Mouse (Mus musculus) WW6 (cell line): ENCODE measurements around the gene Ap2a1.
"Not testable (repeated sequence)": the region's sequence is repeated elsewhere in the genome, so short reads cannot be mapped to it uniquely, and the experiment has no call there.

Experiments
- DNase-seq: peaks from one replicate; pipeline ENCODE4 v3.0.0-alpha.2; 2013; ENCODE audit warnings: low read depth, low spot score

Gene Ap2a1

DNA sequence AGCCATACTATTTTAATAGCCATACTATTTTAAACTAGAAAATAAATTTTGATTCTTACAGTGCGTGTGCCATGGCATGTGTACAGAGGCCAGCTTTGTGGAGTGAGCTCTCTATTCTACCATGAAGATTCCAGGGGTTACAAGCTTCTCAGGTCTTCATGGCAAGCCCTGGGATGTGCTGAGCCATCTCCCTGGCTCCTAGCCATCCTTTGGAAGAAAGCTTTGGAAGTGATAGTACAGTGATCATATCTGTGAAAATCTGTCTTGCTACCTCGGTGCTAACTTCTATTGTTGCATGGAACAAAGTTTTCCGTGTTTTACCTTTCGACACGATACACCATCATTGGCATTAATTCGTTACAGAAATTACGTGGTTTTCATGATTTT lies 34.1 kb downstream of the Ap2a1 start:
- DNase-seq = no peak

DNA sequence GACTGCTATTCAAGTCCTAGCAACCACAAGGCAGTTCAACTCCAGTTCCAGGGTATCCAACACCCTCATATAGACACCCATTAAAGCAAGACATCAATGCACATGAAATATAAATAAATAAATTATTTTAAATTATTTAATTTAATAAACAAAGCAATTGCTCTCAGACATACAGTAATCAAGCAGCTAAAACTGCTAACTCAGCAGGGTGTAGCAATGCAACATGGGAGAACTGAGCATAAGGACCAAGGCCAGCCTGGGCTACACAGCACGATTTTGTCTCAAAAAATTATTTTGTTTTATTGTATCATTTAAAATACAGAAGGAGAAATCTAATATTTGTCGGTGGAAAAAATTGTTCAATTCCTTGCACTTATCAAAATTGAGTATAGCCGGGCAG lies 35.1 kb downstream of the Ap2a1 start:
- no peak for DNase-seq

DNA sequence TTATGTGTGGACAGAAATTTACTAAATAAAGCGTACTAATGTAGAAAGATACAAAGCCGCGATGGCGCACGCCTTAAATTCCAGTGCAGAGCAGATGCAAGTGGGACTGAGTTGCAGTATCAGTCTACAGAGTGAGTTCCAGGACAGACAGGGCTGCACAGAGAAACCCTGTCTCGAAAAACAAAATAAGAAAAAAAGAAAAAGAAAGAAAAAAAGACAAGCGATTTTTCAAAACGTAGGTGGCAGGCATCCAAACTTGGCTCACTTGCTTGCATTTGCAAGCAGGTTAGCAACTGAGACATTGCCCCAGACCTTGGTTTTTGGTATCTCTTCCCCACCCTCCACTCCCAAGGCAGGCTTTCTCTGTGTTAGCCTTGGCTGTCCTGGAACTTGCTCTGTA lies 36.1 kb downstream of the Ap2a1 start:
- DNase-seq = no peak

DNA sequence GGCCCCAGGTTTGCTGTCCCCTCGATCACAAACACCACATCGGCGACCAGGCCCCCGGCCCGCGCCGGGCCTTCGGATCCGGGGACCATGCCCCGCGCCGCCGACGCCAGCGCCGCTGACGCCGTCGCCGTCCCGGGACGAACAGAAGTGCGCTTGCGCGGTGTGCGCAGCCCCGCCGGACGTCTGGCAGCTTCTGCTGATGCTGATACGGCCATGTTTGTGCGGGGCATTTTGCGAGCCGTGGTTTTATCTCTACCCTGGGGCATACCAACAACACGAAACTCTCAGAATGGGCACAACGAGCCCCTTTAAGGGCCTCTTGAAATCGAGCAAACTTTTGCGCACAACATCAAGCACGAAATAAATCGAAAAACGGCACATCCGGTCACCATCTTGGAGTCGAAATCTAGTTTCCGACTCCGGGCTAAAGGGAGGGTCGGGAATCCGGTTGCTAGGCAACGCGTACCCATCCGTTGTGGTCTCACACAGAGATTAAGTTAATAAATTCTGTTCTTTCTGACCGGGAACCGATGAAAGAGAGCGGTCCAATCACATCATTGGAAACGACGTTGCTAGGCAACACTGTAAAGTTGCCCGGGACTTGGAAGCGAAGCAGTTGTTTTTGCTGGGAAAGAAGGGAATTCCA lies 36.9 kb downstream of the Ap2a1 start, which contains the start of gene Med25:
TSS of gene Med25 (minus strand) at position 437 of the 646 bp plus-strand sequence.
- peak; percentile 75 for DNase-seq

DNA sequence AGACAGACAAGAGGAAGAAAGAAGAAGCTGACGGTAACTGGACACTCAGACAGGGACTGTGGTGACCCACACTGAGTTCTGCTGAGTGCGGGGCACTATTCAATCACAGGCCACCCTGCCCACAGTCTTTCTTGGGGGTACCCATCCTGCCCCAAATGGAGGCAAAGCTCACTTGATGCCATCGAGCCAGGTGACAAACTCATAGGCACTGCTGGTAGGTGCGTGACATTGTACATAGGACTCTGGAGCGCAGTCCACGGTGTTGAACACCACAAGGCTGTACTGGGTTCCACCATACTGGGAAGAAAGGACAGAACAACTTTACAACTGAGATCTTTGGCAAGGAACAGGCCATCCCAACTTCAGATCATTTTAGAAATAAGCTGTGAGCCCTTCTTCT lies 37.7 kb downstream of the Ap2a1 start:
- DNase-seq = no peak

DNA sequence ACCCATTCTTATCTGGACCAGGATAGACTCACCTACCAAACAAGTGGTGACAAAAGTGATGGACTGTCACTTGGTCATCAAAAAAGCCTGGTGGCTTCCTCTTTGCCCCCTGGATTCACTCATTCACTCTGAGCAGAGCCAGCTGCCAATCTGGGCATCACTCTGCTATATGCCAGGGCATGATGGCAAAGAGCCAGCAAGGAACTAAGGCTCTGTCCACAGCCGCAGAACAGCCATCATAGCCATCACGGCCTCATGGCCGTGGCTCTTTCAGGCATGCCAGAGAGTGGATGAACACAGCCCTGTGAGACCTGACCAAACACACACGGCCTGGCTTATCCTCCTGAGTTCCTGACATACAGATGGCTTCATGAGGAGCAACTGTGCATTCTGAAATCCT lies 38.6 kb downstream of the Ap2a1 start:
- no peak for DNase-seq

DNA sequence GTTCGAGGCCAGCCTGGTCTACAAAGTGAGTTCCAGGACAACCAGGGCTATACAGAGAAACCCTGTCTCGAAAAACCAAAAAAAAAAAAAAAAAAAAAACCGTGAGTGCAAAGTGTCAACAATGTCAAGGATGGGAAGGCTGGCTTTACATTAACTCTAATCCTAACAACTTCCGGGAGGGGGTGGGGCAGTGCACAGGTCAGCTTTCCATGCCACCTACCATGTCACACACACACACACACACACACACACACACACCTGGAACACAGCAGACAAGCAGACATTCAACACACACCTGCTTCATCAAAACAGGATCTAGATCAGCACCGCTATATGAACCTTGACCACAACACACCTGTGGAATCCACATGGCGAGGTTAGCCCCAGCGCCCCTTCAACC lies 39.1 kb downstream of the Ap2a1 start:
- no peak for DNase-seq

DNA sequence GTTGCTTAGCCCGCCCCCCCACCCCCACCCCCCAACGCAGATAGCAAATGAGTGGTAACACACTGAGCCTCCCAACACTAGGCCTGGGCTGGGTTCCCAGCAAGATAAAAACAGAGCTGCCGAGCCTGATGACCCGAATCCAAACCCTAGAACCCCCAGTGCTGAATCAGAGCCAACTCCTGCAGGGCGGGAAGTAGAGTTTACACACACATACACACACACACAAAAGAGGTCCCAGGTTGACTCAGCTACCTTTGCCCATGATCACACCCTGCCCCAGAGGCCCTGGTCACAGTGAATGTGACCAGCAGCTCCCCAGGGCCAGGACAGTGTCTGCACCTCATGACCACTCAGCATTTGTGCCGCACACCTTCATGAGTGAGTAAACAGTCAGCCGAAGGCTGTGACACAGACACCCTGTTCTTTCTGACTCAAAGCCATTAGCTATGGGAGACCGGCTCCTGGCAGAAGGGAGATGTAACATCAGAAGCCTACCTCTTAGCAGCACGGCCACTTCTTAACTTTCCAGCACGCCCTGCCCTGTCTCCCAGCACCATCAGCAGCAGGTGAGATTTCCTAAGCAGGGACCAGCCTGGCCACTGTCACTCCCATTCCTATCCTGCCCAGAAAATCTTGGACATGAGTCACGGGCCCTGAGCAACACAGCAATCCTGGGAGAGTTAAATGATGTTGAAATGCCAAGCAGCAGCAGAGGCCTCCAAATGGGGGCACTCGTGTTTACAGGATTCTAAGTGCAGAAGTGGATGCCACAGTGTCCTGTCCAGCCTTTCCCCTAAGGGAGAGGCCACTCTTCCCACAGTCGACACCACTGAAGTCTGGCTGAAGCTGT lies 40.8 kb downstream of the Ap2a1 start:
- DNase-seq = no peak

DNA sequence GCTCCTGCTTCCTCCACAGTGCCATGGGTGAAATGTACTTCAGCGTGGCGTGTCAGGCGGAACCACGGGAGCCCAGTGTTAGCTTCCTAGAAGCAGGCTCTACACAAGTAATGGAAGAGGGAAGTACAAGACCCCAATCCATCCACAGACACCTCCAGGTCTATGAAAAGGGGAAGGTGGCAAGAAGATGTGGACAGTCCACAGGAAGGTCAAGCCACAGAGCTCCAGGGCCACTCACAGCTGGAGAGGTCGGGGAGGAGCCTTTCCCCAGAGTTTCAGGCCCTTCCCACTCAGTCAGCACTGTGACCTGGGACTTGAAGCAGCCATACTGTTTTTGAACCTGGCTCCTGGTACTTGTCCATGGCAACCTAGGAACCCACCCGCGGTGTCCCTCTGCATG lies 42.3 kb downstream of the Ap2a1 start:
- DNase-seq = no peak

DNA sequence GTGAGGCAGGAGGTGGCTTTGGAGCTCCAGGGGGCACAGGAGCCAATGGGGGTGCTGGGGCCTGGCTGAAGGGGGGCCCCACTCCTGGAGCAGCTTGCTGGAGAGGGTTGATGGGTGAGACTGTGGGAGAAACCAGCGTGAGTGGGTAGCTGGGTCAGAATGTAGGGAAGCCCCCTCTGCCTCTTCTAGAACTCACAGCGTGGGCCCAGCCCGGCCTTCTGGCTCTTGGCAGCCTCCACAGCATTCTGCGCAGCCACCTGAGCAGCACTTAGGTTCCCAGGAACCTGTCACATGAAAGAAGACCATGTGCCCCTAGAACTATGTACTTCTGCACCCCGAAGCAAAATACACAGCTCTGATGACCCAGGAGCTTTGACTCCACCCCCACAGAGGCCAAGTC lies 44.7 kb downstream of the Ap2a1 start:
- no peak for DNase-seq

DNA sequence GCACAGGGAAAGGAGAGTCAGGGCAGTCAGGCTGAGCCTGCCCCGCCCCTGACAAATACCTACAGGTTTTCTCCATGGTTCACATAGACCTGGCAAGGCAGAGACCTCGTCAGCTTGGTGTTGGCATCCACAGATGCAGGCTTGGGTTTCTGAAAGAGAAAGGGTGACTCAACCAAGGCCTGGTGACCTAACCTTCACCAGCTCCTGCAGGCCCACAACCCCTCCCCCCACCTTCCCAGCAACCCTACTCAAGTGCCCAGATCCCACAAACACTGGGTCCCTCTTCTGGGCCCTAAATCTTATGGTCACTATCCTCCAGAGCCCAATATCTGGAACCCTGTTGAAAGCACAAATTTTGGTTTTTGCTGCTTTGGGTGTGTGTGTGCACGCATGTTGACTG lies 46.3 kb downstream of the Ap2a1 start:
- no peak for DNase-seq

DNA sequence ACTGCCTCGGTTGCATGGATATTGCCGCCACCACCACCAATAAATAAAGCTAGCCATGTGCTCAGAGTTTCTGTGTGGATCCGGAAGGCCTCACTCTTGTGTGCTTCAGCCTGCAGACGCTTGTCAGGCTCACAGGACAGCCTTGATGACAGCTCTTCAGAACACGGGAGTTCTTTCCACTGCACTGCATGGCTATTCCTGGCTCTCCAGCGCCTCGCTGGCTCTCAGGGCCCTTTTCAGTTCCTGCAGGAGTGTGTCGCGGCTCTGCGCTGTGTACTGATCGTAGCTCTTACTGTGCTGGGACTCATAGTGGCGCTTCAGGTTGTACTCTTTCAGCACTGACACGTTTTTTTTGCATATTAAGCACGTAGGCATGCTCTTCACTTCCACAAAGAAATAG lies 51.5 kb downstream of the Ap2a1 start:
- no peak for DNase-seq

DNA sequence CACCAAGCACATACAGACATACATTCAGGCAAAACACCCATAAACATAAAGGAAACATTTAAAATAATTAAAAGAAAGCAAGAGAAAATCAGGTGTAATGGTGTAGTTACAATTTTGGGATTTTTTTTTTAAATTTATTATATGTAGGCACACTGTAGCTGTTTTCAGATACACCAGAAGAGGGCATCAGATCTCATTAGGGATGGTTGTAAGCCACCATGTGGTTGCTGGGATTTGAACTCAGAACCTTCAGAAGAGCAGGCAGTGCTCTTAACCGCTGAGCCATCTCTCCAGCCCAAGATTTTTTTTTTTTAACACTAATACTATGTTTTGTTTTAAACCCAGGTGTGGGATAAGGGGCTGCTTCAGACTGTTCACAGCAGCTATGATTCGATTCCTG lies 57.5 kb downstream of the Ap2a1 start:
- not testable (repeated sequence) for DNase-seq

DNA sequence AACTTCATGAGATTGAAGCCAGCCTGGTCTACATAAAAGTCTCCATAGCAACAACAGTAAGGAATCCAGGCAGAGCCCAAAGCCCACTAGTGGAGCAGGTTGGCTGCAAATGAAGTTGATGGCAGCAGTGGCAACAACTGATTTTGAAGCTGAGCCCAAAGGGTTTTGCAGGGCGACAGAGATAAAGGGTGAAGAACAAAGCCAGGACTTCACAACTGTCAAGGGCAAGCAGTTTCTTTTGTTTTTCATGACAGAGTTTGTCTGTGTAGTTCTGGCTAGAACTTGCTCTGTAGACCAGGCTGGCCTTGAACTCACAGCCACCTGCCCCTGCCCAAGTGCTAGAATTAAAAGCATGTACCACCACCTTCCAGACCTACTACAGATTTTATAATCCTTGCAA lies 58.1 kb downstream of the Ap2a1 start:
- no peak for DNase-seq

DNA sequence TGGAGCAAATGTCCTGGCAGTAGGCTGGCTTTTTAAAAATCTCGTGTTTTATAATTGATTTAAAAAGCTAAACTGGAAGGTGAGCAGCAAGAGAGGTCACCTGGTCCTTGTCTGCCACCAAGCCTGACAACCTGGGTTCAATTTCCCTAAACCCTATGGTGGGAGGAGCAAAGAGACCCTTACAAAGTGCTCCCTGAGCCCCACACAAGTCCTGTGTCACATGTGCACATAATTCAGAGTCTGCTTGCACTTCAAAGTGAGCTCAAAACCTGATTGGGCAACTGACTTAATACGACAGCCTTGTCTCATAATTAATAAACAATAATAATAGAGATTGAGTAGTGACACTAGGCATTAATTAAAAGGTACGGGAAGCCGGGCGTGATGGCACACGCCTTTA lies 58.7 kb downstream of the Ap2a1 start:
- DNase-seq = no peak

DNA sequence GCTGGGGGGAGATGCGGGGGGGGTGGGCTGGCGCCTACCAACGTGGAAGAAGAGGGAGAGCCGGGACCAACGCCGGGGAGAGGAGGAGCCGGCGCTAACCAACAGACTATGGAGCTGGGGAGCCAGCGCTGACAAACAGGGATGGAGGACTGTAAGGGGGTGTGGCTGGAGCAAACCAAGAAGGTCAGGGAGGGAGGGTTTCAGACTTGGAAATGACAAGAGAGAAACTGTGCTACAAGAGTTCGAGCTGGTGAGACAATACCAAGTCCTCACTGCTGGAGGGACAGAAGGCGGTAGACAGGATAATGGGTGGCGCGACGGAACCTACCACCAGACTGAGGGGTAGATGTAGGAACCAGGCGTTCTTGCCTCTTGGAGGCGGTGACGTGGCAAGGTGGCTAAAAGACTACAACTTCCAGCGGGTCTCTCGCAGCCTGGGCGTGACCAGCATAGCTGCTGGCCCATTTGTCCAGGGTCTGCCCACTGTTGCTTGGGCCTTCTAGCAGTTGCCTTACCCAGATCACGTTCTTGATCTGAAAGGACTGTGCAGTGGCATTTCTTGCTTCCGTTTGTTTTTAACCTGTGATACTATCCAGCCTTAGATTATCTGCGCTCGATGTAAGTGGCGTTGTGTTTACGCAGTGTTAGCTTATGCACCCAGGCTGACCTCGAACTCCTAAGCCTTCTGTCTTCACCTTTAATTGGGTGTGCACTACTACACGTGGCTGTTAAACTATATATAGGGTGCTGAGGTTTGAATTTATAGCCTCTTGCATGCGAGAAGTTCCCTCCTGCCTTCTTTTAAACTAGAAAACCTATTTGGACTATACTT lies 59.4 kb downstream of the Ap2a1 start, which contains the start of gene Ptov1:
TSS of gene Ptov1 (minus strand) at position 92 of the 832 bp plus-strand sequence.
- DNase-seq = peak; percentile 91

DNA sequence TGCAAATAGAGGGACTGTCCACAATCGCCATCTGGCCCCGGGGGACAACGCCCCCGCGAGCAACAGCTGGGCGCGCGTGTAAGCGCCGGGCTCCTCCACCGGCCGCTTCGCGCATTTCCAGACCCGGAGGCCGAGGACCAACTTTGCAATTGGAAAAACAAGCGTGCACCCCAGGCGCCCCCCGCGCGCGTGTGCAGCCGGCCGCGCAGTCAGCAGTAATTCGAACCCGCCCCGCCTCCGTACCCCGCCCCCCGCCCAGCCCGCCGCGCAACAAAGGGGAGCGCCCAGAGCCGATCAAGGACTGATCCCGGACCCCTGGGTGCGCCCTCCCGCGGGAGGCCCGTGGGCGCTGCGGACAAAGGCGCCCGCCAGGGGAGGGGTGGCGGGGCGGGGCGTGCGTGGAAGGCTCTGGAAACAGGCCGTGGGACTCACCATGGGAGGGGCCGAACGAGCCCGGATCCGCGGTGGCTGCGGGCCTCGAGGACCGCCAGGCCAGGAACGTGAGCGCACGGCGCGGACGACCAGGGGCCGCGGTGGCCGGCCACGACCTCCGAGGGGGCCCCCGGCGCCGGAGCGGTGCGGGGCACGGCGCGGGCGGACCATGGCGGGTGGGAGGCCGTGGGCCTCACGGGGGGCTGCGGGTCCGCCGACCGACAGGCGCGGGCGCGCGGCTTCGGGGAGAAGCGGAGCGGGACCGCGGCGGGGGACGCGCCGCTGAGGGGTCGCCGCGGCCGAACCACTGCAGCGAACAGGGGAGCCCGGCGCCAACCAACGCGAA lies 60.2 kb downstream of the Ap2a1 start:
- DNase-seq = no peak

DNA sequence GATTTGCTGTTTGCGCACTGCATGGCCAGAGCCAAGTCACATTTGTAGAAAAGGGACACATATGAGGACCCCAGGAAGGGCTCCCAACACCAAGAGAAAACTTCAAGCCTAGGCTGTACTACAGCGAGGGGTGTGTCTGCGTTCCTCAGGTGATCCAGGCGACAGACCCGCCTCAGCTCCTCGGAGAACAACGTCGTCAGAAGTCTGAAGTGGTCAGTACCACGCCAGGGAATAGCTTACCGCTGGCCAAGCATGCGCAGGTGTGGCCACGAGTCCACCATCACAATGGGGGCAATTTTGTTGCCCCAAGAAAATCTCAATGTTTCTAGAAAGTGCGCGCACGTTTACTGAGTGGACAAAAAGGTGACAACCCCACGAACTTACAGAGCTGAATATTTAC lies 60.8 kb downstream of the Ap2a1 start:
- DNase-seq = no peak

DNA sequence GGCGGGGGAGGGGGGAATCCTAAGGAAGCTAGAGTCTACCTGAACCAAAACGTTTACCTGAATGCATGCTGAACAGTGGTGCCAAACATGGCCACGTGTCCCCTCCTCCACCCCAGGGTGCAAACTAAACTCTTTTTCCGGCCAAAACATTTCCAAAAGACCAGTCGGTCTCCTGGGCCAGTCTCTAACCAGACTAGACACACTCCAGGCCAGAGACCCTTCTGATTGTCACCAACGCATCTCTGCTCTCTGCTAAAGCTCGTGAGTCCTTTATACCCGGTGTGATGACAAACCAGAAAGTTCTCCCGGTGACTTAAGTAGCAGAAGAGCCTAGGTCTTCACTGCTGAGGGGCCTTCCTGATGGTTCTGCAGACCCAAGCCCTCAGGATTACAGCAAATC lies 61.5 kb downstream of the Ap2a1 start:
- no peak for DNase-seq

DNA sequence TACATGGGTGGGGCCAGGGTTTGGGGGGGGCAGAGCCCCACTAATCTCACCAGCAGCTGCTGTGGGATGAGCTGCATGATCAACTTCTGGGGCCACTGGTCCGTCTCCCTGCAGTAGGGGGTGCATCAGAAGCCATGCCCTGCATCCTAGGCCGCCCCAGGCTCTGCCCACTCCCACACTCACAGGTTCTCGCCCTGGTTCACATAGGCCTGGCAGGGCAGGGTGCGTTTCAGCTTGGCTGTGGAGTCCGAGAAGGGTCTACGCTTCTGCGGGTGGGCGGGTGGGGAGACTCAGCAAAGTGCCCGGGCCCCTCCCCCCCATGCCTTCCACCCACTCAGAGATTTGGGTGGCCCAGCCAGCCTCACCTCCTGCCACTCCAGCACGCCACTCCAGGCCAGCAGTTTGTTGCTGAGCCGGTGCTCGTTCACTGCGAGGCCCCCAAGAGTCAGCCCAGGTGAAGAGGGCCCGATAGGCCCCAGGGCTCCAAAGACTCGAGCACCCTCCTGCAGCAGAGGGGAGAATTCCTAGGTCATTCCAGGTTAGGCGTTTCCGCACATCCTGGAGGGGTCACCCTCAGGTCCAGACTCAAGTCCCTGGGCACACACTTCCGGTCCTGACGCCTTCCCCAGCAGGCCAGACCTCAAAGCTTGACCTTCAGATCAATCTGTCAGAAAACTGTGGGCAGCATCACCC lies 62.1 kb downstream of the Ap2a1 start:
- no peak for DNase-seq
